Comparison of ENCODE assay signal across 8 mouse cellular contexts in genomic region chr9:78481423-78482331, GRCm38 (mm10). TPM values are rescaled to one million over a fixed set of nuclear protein-coding genes. Genes with fewer than 3 reads are reported as not detected.
DNase-seq lines count a peak whose midpoint lies in the region; ATAC-seq and TF ChIP-seq lines count a peak whose summit lies in the region.

No protein-coding gene starts in this region.

- no peaks in the 10 kb centered on the region for H3K27me3 ChIP-seq in G1E (ENCODE audit: insufficient read depth, low read length)
- no peaks in the 10 kb centered on the region for H3K27me3 ChIP-seq in forebrain, embryonic 16.5 days (replicated peaks; ENCODE audit: control insufficient read depth, insufficient read depth, low read length)
- H3K27me3 ChIP-seq in lung, embryonic 14.5 days (ENCODE audit: insufficient read depth, low read length) = no peaks in the 10 kb centered on the region
- H3K27me3 ChIP-seq in thymus, adult 2 months (ENCODE audit: control insufficient read depth, insufficient read depth, low read length) = no peaks in the 10 kb centered on the region

- peak; percentile 96 for DNase-seq in G1E (ENCODE audit: low spot score)
- DNase-seq in cerebellum, adult 18-20 months = peak; percentile 94 to 97
- peak; percentile 93 to 95 for DNase-seq in heart, postnatal 36 days
- DNase-seq in layer of hippocampus, adult 2 months (ENCODE audit: low spot score in 2 of 2) = peak; percentile 95 to 97
- peak; percentile 99 for DNase-seq in lung, embryonic 14.5 days
- peak; percentile 96 for DNase-seq in thymus, adult 2 months

- H3K9ac ChIP-seq in forebrain, embryonic 16.5 days (replicated peaks; ENCODE audit: low read depth, low read length) = peak overlapping the region; percentile 98
- peak overlapping the region; percentile 100 for H3K9ac ChIP-seq in lung, embryonic 14.5 days

- H3K4me1 ChIP-seq in G1E (ENCODE audit: insufficient read depth, low read depth, low read length) = peaks cover 26% of the 10 kb centered on the region
- H3K4me1 ChIP-seq in forebrain, embryonic 16.5 days (replicated peaks; ENCODE audit: control insufficient read depth, insufficient read depth, low read length) = peaks cover 29% of the 10 kb centered on the region
- H3K4me1 ChIP-seq in lung, embryonic 14.5 days (ENCODE audit: insufficient read depth) = no peaks in the 10 kb centered on the region
- H3K4me1 ChIP-seq in olfactory bulb, adult 2 months (ENCODE audit: control insufficient read depth, insufficient read depth, low read length) = peaks cover 4% of the 10 kb centered on the region; the same call in 1 of the 2 replicates
- peaks cover 2% of the 10 kb centered on the region; the same call in 1 of the 2 replicates for H3K4me1 ChIP-seq in thymus, adult 2 months (replicated peaks; ENCODE audit: control insufficient read depth, insufficient read depth, low read length)

- TF ChIP-seq POLR2A in olfactory bulb, adult 2 months (IDR thresholded peaks at IDR 0.05; ENCODE audit: insufficient read depth, low read depth, low read length) = peak; percentile 99
- TF ChIP-seq POLR2A in thymus, adult 2 months (IDR thresholded peaks at IDR 0.05; ENCODE audit: control insufficient read depth, extremely low read depth, insufficient read depth, low read length, poor library complexity) = peak; percentile 99

- H3K4me2 ChIP-seq in forebrain, embryonic 16.5 days (ENCODE audit: low read length) = peak overlapping the region; percentile 68
- H3K4me2 ChIP-seq in lung, embryonic 14.5 days = peak overlapping the region; percentile 67

- peak overlapping the region; percentile 100 for H3K27ac ChIP-seq in forebrain, embryonic 16.5 days (ENCODE audit: low read length)
- H3K27ac ChIP-seq in layer of hippocampus, adult 2 months = peak overlapping the region; percentile 99
- H3K27ac ChIP-seq in lung, embryonic 14.5 days (ENCODE audit: low read depth) = peak overlapping the region; percentile 99
- H3K27ac ChIP-seq in olfactory bulb, adult 2 months (ENCODE audit: insufficient read depth, low read depth, low read length) = peak overlapping the region; percentile 95
- peak overlapping the region; percentile 63 for H3K27ac ChIP-seq in thymus, adult 2 months (ENCODE audit: control insufficient read depth, insufficient read depth, low read length)

- peaks cover 42% of the 10 kb centered on the region for H3K36me3 ChIP-seq in G1E (replicated peaks)
- H3K36me3 ChIP-seq in forebrain, embryonic 16.5 days (ENCODE audit: control insufficient read depth, insufficient read depth) = peaks cover 16% of the 10 kb centered on the region
- peaks cover 39% of the 10 kb centered on the region for H3K36me3 ChIP-seq in lung, embryonic 14.5 days (ENCODE audit: insufficient read depth)
- H3K36me3 ChIP-seq in thymus, adult 2 months (ENCODE audit: control insufficient read depth, insufficient read depth, low read length) = peaks cover 28% of the 10 kb centered on the region

- intact Hi-C loops in heart, postnatal 36 days (cut with DNase I) = loop anchor here (2.0 kb wide), 1 partner anchor 39 kb away; no protein-coding TSS in a partner anchor

- ATAC-seq in G1E (ENCODE audit: extremely low read depth, insufficient number of reproducible peaks, low FRiP score, poor library complexity, severe bottlenecking) = peak; percentile 93
- ATAC-seq in forebrain, embryonic 16.5 days = peak; percentile 99
- peak; percentile 99 for ATAC-seq in lung, embryonic 14.5 days (ENCODE audit: insufficient read depth)

- under 1% methylated on average over 75 of the region's 77 CpGs for WGBS in forebrain, embryonic 16.5 days
- WGBS in lung, embryonic 14.5 days = under 1% methylated on average over 75 of the region's 77 CpGs
- under 1% methylated on average over 73 of the region's 77 CpGs for WGBS in olfactory bulb, adult 2 months
- WGBS in thymus, adult 2 months = under 1% methylated on average over 72 of the region's 77 CpGs

- no peak for TF ChIP-seq CTCF in G1E (IDR thresholded peaks at IDR 0.05; ENCODE audit: low read depth, low read length)
- peak; percentile 35; the same call in 1 of the 2 replicates for TF ChIP-seq CTCF in layer of hippocampus, adult 2 months (conservative IDR thresholded peaks at IDR 0.05)
- no peak for TF ChIP-seq CTCF in lung, embryonic 14.5 days (IDR thresholded peaks at IDR 0.05; ENCODE audit: low read depth)
- no peak for TF ChIP-seq CTCF in olfactory bulb, adult 2 months (IDR thresholded peaks at IDR 0.05; ENCODE audit: insufficient read depth, low read depth, low read length)
- TF ChIP-seq CTCF in thymus, adult 2 months (IDR thresholded peaks at IDR 0.05; ENCODE audit: borderline replicate concordance, control insufficient read depth, extremely low read depth, insufficient read depth, low read length, poor library complexity) = no peak

- peak overlapping the region; percentile 96 for H3K4me3 ChIP-seq in G1E (ENCODE audit: low read depth, low read length)
- H3K4me3 ChIP-seq in forebrain, embryonic 16.5 days (replicated peaks; ENCODE audit: low read length) = peak overlapping the region; percentile 94
- peak overlapping the region; percentile 98 for H3K4me3 ChIP-seq in layer of hippocampus, adult 2 months
- peak overlapping the region; percentile 86 for H3K4me3 ChIP-seq in lung, embryonic 14.5 days (ENCODE audit: low read depth, low read length)
- peak overlapping the region; percentile 65 for H3K4me3 ChIP-seq in olfactory bulb, adult 2 months (ENCODE audit: insufficient read depth, low read depth, low read length)
- peak overlapping the region; percentile 96 for H3K4me3 ChIP-seq in thymus, adult 2 months (ENCODE audit: control insufficient read depth, insufficient read depth, low read length)

- H3K9me3 ChIP-seq in G1E (replicated peaks) = no peaks in the 10 kb centered on the region
- H3K9me3 ChIP-seq in forebrain, embryonic 16.5 days (ENCODE audit: control insufficient read depth, low read length) = no peaks in the 10 kb centered on the region
- no peaks in the 10 kb centered on the region for H3K9me3 ChIP-seq in lung, embryonic 14.5 days (ENCODE audit: low read depth, low read length)

RNA-seq across cellular contexts. Expression of gene Eef1a1, which starts 7.3 kb away (rescaled TPM):
- total RNA-seq in G1E (2014; fragmentation: Nextera tagmentation) = 20,210 and 21,324 TPM in 2 replicates
- total RNA-seq in G1E (2017) = 8,565 and 9,264 TPM in 2 replicates
- 1,062 and 1,118 TPM in 2 replicates for polyA plus RNA-seq in G1E (2012)
- polyA plus RNA-seq in forebrain, embryonic 16.5 days (2015; fragmentation: Nextera tagmentation; extraction: Ambion mirVana) = 3,742 and 4,125 TPM in 2 replicates
- total RNA-seq in heart, postnatal 36 days (2021) = 1,000 to 10,000 TPM; 1,083 to 1,160 TPM
- 1,000 to 10,000 TPM; 3,119 to 3,317 TPM for total RNA-seq in layer of hippocampus, adult 2 months (2021)
- 5,431 and 5,487 TPM in 2 replicates for polyA plus RNA-seq in lung, embryonic 14.5 days (2014; fragmentation: Nextera tagmentation; extraction: Ambion mirVana)
- 5,304 and 7,068 TPM in 2 replicates for polyA plus RNA-seq in olfactory bulb, adult 2 months (2012; ENCODE audit: insufficient read depth, insufficient read length, low replicate concordance, missing spikeins)
- polyA plus RNA-seq in thymus, adult 2 months (2012; rRNA removed) = 4,171 and 4,540 TPM in 2 replicates

RNA-seq across cellular contexts. Expression of gene Gm17324, which starts 33.1 kb away (rescaled TPM):
- total RNA-seq in G1E (2014; fragmentation: Nextera tagmentation) (not detected in 2 replicates), G1E (2017) (0.35 TPM in 1 of 2 replicates, not detected in the other)
- 0.08 TPM in 1 of 2 replicates, not detected in the other for polyA plus RNA-seq in G1E (2012)
- 1.0 and 1.3 TPM in 2 replicates for polyA plus RNA-seq in forebrain, embryonic 16.5 days (2015; fragmentation: Nextera tagmentation; extraction: Ambion mirVana)
- not detected for total RNA-seq in heart, postnatal 36 days (2021)
- total RNA-seq in layer of hippocampus, adult 2 months (2021) = 1 to 10 TPM; 1.3 to 1.5 TPM
- 0.38 and 1.0 TPM in 2 replicates for polyA plus RNA-seq in lung, embryonic 14.5 days (2014; fragmentation: Nextera tagmentation; extraction: Ambion mirVana)
- polyA plus RNA-seq in olfactory bulb, adult 2 months (2012; ENCODE audit: insufficient read depth, insufficient read length, low replicate concordance, missing spikeins) = not detected in 2 replicates
- polyA plus RNA-seq in thymus, adult 2 months (2012; rRNA removed) = 0.19 TPM in 1 of 2 replicates, not detected in the other

RNA-seq across cellular contexts. Expression of gene Mto1, which starts 33.7 kb away (rescaled TPM):
- total RNA-seq in G1E (2014; fragmentation: Nextera tagmentation) (39.3 and 41.4 TPM in 2 replicates), G1E (2017) (35.1 and 35.5 TPM in 2 replicates)
- 13.7 and 18.3 TPM in 2 replicates for polyA plus RNA-seq in G1E (2012)
- 30.7 and 31.1 TPM in 2 replicates for polyA plus RNA-seq in forebrain, embryonic 16.5 days (2015; fragmentation: Nextera tagmentation; extraction: Ambion mirVana)
- 10 to 100 TPM; 24.3 to 25.2 TPM for total RNA-seq in heart, postnatal 36 days (2021)
- total RNA-seq in layer of hippocampus, adult 2 months (2021) = 10 to 100 TPM; 25.1 to 25.8 TPM
- 25.0 and 26.8 TPM in 2 replicates for polyA plus RNA-seq in lung, embryonic 14.5 days (2014; fragmentation: Nextera tagmentation; extraction: Ambion mirVana)
- not detected in 2 replicates for polyA plus RNA-seq in olfactory bulb, adult 2 months (2012; ENCODE audit: insufficient read depth, insufficient read length, low replicate concordance, missing spikeins)
- polyA plus RNA-seq in thymus, adult 2 months (2012; rRNA removed) = 22.5 and 24.3 TPM in 2 replicates

RNA-seq across cellular contexts. Expression of gene Cgas, which starts 38.6 kb away (rescaled TPM):
- total RNA-seq in G1E (2014; fragmentation: Nextera tagmentation) (not detected in 2 replicates), G1E (2017) (0.12 and 0.16 TPM in 2 replicates)
- polyA plus RNA-seq in G1E (2012) = 0.02 TPM in 1 of 2 replicates, not detected in the other
- polyA plus RNA-seq in forebrain, embryonic 16.5 days (2015; fragmentation: Nextera tagmentation; extraction: Ambion mirVana) = 0.54 and 0.84 TPM in 2 replicates
- total RNA-seq in heart, postnatal 36 days (2021) = under 1 TPM; 0.54 to 0.56 TPM
- total RNA-seq in layer of hippocampus, adult 2 months (2021) = under 1 TPM; 0.79 to 0.92 TPM
- polyA plus RNA-seq in lung, embryonic 14.5 days (2014; fragmentation: Nextera tagmentation; extraction: Ambion mirVana) = 3.1 and 3.4 TPM in 2 replicates
- polyA plus RNA-seq in olfactory bulb, adult 2 months (2012; ENCODE audit: insufficient read depth, insufficient read length, low replicate concordance, missing spikeins) = not detected in 2 replicates
- 1.5 and 1.8 TPM in 2 replicates for polyA plus RNA-seq in thymus, adult 2 months (2012; rRNA removed)

Comparison
In these comparisons a context has a peak if more than half of its experiments do, and no peak if none do; other contexts are left out.
1. Peak in every context shown above with its lines: DNase-seq, ATAC-seq, H3K4me3 ChIP-seq and H3K27ac ChIP-seq.